Mouse (Mus musculus) neutrophil, adult 65 days (primary cell): ENCODE measurements around the gene Lurap1. TPM values are rescaled to one million over a fixed set of nuclear protein-coding genes. Genes with fewer than 3 reads are reported as not detected.

Experiments used
- total RNA-seq: library from RNA; stranded (reverse); gene quantifications from 2 replicates; pipeline ENCODE4 v1.2.4, GENCODE M21; 2023

Lurap1 gene
- not detected in 2 replicates for total RNA-seq

DNA sequence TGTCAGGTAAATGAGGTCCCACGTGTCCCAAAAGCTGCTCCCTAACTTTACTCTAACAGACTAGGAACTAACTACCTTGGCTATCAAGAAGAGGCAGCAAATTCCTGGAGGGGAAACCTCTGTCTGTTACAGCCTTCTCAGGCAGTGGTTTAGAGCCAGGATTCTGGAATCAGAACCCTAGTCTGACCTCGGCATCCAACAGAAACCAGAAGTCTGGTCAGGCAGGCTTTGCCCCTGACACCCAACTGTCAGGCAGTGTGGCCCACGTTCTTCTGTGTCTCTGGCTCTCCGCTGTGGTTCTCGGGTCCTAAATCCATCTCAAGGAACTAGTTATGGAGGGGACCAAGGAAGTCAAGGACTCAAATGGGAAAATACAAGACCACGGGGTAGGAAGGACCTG is at the start of gene Lurap1:
Lurap1 (minus strand) TSS at position 101 of the 400 bp plus-strand sequence.

GRCm38 (mm10) chr4:116173072-116173471 is 21.9 kb upstream of the Lurap1 start, which contains the start of the genes 1700042G07Rik and Gm49337:
TSS of gene 1700042G07Rik (plus strand) at chr4:116173372.
TSS of gene Gm49337 (plus strand) at chr4:116173384.

GRCm38 (mm10) chr4:116167404-116167803 is 16.3 kb upstream of the Lurap1 start, which contains the start of gene Tspan1:
TSS of gene Tspan1 (minus strand) at chr4:116167601.

DNA sequence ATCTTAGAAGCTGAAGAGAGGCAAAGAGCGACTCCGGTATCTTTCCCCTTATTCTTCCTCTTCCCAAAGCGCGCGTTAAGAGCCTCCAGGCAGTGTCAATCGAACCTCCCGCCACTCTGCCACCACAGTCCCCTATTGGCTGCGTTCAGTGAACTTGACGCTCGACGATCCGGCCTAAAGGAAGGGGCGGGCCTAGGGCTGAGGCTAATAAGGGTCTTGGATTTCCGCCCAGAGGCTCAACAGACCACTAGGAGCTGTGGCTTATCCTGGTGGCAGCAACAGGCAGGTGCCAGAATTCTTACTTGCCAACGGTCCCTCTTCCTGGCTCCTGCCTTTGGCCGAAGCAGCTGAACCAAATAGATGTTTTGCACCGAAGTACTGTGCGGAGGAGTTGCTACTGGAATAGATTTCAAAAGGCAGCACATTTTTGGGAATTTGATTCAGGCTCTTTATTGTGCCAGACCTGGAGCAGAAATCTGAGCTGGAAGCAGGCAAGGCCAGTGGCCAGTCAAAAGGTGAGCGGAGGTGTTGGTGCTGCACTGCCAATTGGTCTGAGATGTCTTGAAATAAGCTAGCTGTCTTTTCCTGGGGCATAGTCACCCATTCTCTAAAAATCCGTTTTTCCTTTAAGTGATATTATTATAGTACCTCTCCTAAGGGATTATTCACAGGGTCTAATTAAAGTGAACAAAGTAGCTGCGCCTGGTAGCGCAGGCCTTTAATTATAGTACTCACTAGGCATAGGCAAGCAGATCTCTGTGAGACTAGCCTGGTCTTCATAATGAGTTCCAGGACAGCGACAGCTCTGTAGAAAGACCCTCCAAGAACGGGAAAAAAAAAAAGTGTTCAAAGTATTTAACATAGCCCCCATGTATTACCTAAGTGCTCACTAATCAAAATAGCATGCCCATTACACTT is 27.3 kb downstream of the Lurap1 start, which contains the start of the genes Rad54l and Pomgnt1:
Rad54l (minus strand) TSS at position 89 of the 918 bp plus-strand sequence.
Pomgnt1 (plus strand) TSS at position 239 of the 918 bp plus-strand sequence.

Other genes starting within 250 kb of the Lurap1 start
- gene Dmbx1, start 211.4 kb downstream of the Lurap1 start, total RNA-seq = not detected in 2 replicates
- gene Faah, start 133.4 kb downstream of the Lurap1 start, total RNA-seq = 0.27 and 3.2 TPM in 2 replicates
- gene Nsun4, start 97.5 kb downstream of the Lurap1 start, total RNA-seq = 7.5 and 9.8 TPM in 2 replicates
- gene Uqcrh, start 76.3 kb downstream of the Lurap1 start, total RNA-seq = 191 and 244 TPM in 2 replicates
- gene Lrrc41, start 76.1 kb downstream of the Lurap1 start, total RNA-seq = 18.4 and 22.5 TPM in 2 replicates
- gene Rad54l, start 27.6 kb downstream of the Lurap1 start, total RNA-seq = 12.9 and 14.0 TPM in 2 replicates
- gene Pomgnt1, start 27.5 kb downstream of the Lurap1 start, total RNA-seq = 7.2 and 8.5 TPM in 2 replicates
- gene Tspan1, start 16.3 kb upstream of the Lurap1 start, total RNA-seq = not detected in 2 replicates
- not detected in 2 replicates for gene 1700042G07Rik, start 22.0 kb upstream of the Lurap1 start, total RNA-seq
- gene Gm49337, start 22.0 kb upstream of the Lurap1 start, total RNA-seq = not detected in 2 replicates
- 0.47 and 0.64 TPM in 2 replicates for gene Pik3r3, start 70.3 kb upstream of the Lurap1 start, total RNA-seq